Mouse (Mus musculus): ENCODE measurements around the gene 4921504E06Rik.

The 4921504E06Rik gene

GRCm38 (mm10) chr2:19553821-19554592 lies at the start of gene 4921504E06Rik:
4921504E06Rik (minus strand) TSS chr2:19553914.
- peak; percentile 15 to 61 for DNase-seq (ENCODE audit: low spot score in 2 of 2)

- no peak for DNase-seq (ENCODE audit: low spot score in 2 of 2)
Observed at GRCm38 (mm10) chr2:19601386-19601925, 47.7 kb upstream of the 4921504E06Rik start.

GRCm38 (mm10) chr2:19600860-19601259 lies 47.1 kb upstream of the 4921504E06Rik start:
- DNase-seq (ENCODE audit: low spot score in 2 of 2): no peak

GRCm38 (mm10) chr2:19599801-19600200 lies 46.1 kb upstream of the 4921504E06Rik start:
- no peak for DNase-seq (ENCODE audit: low spot score in 2 of 2)

- no peak for DNase-seq (ENCODE audit: low spot score in 2 of 2)
Observed at GRCm38 (mm10) chr2:19596988-19597387, 43.3 kb upstream of the 4921504E06Rik start.

GRCm38 (mm10) chr2:19596426-19596825 lies 42.7 kb upstream of the 4921504E06Rik start:
- DNase-seq (ENCODE audit: low spot score in 2 of 2): no peak

- no peak for DNase-seq (ENCODE audit: low spot score in 2 of 2)
Observed at GRCm38 (mm10) chr2:19594856-19595255, 41.1 kb upstream of the 4921504E06Rik start.

- DNase-seq (ENCODE audit: low spot score in 2 of 2): no peak
Observed at GRCm38 (mm10) chr2:19579846-19580245, 26.1 kb upstream of the 4921504E06Rik start.

- no peak for DNase-seq (ENCODE audit: low spot score in 2 of 2)
Observed at GRCm38 (mm10) chr2:19579180-19579579, 25.5 kb upstream of the 4921504E06Rik start.

GRCm38 (mm10) chr2:19562114-19562829 lies 8.6 kb upstream of the 4921504E06Rik start:
- no peak for DNase-seq (ENCODE audit: low spot score in 2 of 2)

- DNase-seq (ENCODE audit: low spot score in 2 of 2): no peak
Observed at GRCm38 (mm10) chr2:19560654-19561053, 6.9 kb upstream of the 4921504E06Rik start.

- no peak for DNase-seq (ENCODE audit: low spot score in 2 of 2)
Observed at GRCm38 (mm10) chr2:19560071-19560470, 6.4 kb upstream of the 4921504E06Rik start.

- no peak for DNase-seq (ENCODE audit: low spot score in 2 of 2)
Observed at GRCm38 (mm10) chr2:19551396-19551795, 2.3 kb downstream of the 4921504E06Rik start.

- DNase-seq (ENCODE audit: low spot score in 2 of 2): no peak
Observed at GRCm38 (mm10) chr2:19540906-19541305, 12.8 kb downstream of the 4921504E06Rik start.

- DNase-seq (ENCODE audit: low spot score in 2 of 2): no peak
Observed at GRCm38 (mm10) chr2:19529428-19529827, 24.3 kb downstream of the 4921504E06Rik start.

- DNase-seq (ENCODE audit: low spot score in 2 of 2): peak; percentile 31 to 72
Observed at GRCm38 (mm10) chr2:19528797-19529196, 24.9 kb downstream of the 4921504E06Rik start.

- no peak for DNase-seq (ENCODE audit: low spot score in 2 of 2)
Observed at GRCm38 (mm10) chr2:19524071-19524470, 29.6 kb downstream of the 4921504E06Rik start.

GRCm38 (mm10) chr2:19521662-19522061 lies 32.1 kb downstream of the 4921504E06Rik start:
- peak in 1 of 2 experiments; percentile 21 for DNase-seq (ENCODE audit: low spot score in 2 of 2)

GRCm38 (mm10) chr2:19520617-19521016 lies 33.1 kb downstream of the 4921504E06Rik start:
- DNase-seq (ENCODE audit: low spot score in 2 of 2): no peak

GRCm38 (mm10) chr2:19519768-19520167 lies 33.9 kb downstream of the 4921504E06Rik start:
- peak; percentile 40 to 65 for DNase-seq (ENCODE audit: low spot score in 2 of 2)

- no peak for DNase-seq (ENCODE audit: low spot score in 2 of 2)
Observed at GRCm38 (mm10) chr2:19517952-19518351, 35.8 kb downstream of the 4921504E06Rik start.

- DNase-seq (ENCODE audit: low spot score in 2 of 2): no peak
Observed at GRCm38 (mm10) chr2:19512381-19512780, 41.3 kb downstream of the 4921504E06Rik start.

GRCm38 (mm10) chr2:19511032-19511431 lies 42.7 kb downstream of the 4921504E06Rik start:
- DNase-seq (ENCODE audit: low spot score in 2 of 2): no peak
